Mouse (Mus musculus): ENCODE measurements around the gene Tekt3. TPM values are rescaled to one million over a fixed set of nuclear protein-coding genes. Genes with fewer than 3 reads are reported as not detected.

Gene Tekt3
- polyA plus RNA-seq, 1 experiment = 0.05 TPM

GRCm38 (mm10) chr11:63134742-63135482 lies 73.5 kb downstream of the Tekt3 start:
- WGBS = 71% methylated on average over 15 of the region's 15 CpGs

DNA sequence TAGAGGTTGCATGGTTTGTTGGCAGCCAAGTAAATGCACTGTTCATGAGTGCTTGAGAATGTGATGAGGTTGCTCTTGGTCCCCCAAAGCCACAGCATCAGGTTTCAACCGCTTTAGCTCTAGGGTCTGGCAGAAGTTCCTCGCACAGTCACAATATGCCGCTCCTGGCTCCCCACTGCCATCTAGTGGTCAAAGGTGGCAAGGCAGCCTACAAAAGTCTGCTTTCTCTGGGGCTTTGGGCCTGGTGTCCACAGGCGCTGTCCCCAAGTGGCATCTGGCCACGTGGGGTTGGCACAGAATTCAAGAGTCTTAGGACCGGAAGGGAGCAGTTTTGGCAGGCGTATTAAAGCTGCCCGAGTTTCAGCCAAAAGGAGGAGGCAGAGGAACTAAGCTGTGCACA lies 74.2 kb downstream of the Tekt3 start:
- TF ChIP-seq CTCF (IDR thresholded peaks at IDR 0.05; ENCODE audit: borderline replicate concordance, control insufficient read depth, extremely low read depth, insufficient read depth, low read length, poor library complexity) = peak; percentile 98
- no peak for TF ChIP-seq POLR2A (IDR thresholded peaks at IDR 0.05; ENCODE audit: control insufficient read depth, extremely low read depth, insufficient read depth, low read length, poor library complexity)
- WGBS = 7% methylated on average over 8 of the region's 8 CpGs
- H3K27me3 ChIP-seq (ENCODE audit: control insufficient read depth, insufficient read depth, low read length) = peaks cover 2% of the 10 kb centered on the region; the same call in 1 of the 2 replicates
- H3K36me3 ChIP-seq (ENCODE audit: control insufficient read depth, insufficient read depth, low read length) = no peaks in the 10 kb centered on the region
- peak; percentile 75 for DNase-seq
- H3K4me3 ChIP-seq (ENCODE audit: control insufficient read depth, insufficient read depth, low read length) = no peak overlapping the region
- no peak overlapping the region for H3K27ac ChIP-seq (ENCODE audit: control insufficient read depth, insufficient read depth, low read length)
- H3K4me1 ChIP-seq (replicated peaks; ENCODE audit: control insufficient read depth, insufficient read depth, low read length) = no peaks in the 10 kb centered on the region

More at GRCm38 (mm10) chr11:63134742-63135482, 73.5 kb downstream of the Tekt3 start:
- Histone ChIP-seq H3K27me3 (ENCODE audit: control insufficient read depth, insufficient read depth, low read length) (peaks cover 2% of the 10 kb centered on the region; the same call in 1 of the 2 replicates), H3K36me3 (ENCODE audit: control insufficient read depth, insufficient read depth, low read length) (no peaks in the 10 kb centered on the region), H3K4me3 (ENCODE audit: control insufficient read depth, insufficient read depth, low read length) (no peak overlapping the region), H3K4me1 (replicated peaks; ENCODE audit: control insufficient read depth, insufficient read depth, low read length) (no peaks in the 10 kb centered on the region), H3K27ac (ENCODE audit: control insufficient read depth, insufficient read depth, low read length) (no peak overlapping the region)
- no peak for DNase-seq
- no peak for TF ChIP-seq CTCF (IDR thresholded peaks at IDR 0.05; ENCODE audit: borderline replicate concordance, control insufficient read depth, extremely low read depth, insufficient read depth, low read length, poor library complexity)
- no peak for TF ChIP-seq POLR2A (IDR thresholded peaks at IDR 0.05; ENCODE audit: control insufficient read depth, extremely low read depth, insufficient read depth, low read length, poor library complexity)

DNA sequence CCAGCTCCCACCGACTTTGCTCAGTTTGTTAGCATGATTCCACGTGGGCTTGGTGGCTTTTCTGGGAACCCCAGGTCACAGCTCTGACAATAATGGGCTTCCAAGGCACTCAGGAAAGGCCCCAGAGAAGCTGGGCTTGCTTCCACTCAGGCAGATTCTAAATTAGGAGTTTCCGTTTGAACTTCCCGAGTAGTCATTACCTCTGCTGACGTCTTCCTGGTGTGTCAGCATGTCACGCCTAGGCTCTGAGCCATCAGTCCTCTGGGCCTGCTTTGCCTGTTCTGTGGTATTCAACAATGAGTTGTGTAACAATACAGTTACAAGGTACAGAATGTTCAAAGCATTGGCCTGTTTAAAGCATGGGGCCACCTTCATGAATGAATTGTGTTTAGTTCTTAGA lies 74.8 kb downstream of the Tekt3 start:
- WGBS = 73% methylated on average over 6 of the region's 6 CpGs
- no peaks in the 10 kb centered on the region for H3K36me3 ChIP-seq (ENCODE audit: control insufficient read depth, insufficient read depth, low read length)
- DNase-seq = no peak
- H3K27ac ChIP-seq (ENCODE audit: control insufficient read depth, insufficient read depth, low read length) = no peak overlapping the region
- peaks cover 2% of the 10 kb centered on the region; the same call in 1 of the 2 replicates for H3K27me3 ChIP-seq (ENCODE audit: control insufficient read depth, insufficient read depth, low read length)
- no peaks in the 10 kb centered on the region for H3K4me1 ChIP-seq (replicated peaks; ENCODE audit: control insufficient read depth, insufficient read depth, low read length)
- TF ChIP-seq POLR2A (IDR thresholded peaks at IDR 0.05; ENCODE audit: control insufficient read depth, extremely low read depth, insufficient read depth, low read length, poor library complexity) (no peak), CTCF (IDR thresholded peaks at IDR 0.05; ENCODE audit: borderline replicate concordance, control insufficient read depth, extremely low read depth, insufficient read depth, low read length, poor library complexity) (no peak)
- H3K4me3 ChIP-seq (ENCODE audit: control insufficient read depth, insufficient read depth, low read length) = no peak overlapping the region

DNA sequence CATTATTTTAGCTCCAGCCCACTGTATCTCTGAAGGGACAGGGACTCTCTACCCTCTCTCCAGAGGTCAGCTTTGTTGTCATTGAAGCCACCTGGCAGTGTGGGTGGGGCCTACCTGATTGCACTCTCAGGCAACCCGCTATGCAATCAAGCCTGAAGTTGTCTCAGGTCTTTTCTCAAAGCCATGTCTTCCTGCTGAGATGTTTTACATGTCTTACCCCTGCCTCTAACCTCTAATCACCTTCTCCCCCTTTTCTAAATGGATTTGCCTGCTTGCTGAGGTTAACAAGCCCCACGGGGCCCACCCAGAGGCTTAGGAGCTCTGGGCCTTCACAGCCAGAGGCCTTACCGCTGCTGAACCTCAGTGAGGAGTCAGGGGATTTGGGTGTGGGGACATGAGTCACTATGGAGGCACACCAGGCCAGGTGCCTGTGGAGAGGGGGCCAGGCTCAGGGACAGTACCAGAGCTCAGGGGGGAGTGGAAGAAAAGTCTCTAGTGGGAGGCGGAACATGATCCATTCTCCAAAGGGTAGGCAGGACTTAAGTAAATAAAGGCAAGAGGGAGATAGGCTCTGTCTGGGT lies 75.5 kb downstream of the Tekt3 start:
- H3K36me3 ChIP-seq (ENCODE audit: control insufficient read depth, insufficient read depth, low read length) = no peaks in the 10 kb centered on the region

GRCm38 (mm10) chr11:63138739-63139138 lies 77.3 kb downstream of the Tekt3 start:
- Histone ChIP-seq H3K27ac (ENCODE audit: control insufficient read depth, insufficient read depth, low read length) (no peak overlapping the region), H3K27me3 (ENCODE audit: control insufficient read depth, insufficient read depth, low read length) (no peaks in the 10 kb centered on the region), H3K36me3 (ENCODE audit: control insufficient read depth, insufficient read depth, low read length) (no peaks in the 10 kb centered on the region), H3K4me3 (ENCODE audit: control insufficient read depth, insufficient read depth, low read length) (no peak overlapping the region), H3K4me1 (replicated peaks; ENCODE audit: control insufficient read depth, insufficient read depth, low read length) (no peaks in the 10 kb centered on the region)
- no peak for TF ChIP-seq CTCF (IDR thresholded peaks at IDR 0.05; ENCODE audit: borderline replicate concordance, control insufficient read depth, extremely low read depth, insufficient read depth, low read length, poor library complexity)
- no peak for TF ChIP-seq POLR2A (IDR thresholded peaks at IDR 0.05; ENCODE audit: control insufficient read depth, extremely low read depth, insufficient read depth, low read length, poor library complexity)
- DNase-seq = no peak
- WGBS = 44% methylated on average over 3 of the region's 3 CpGs

More for the DNA sequence above, 75.5 kb downstream of the Tekt3 start:
- H3K4me3 ChIP-seq (ENCODE audit: control insufficient read depth, insufficient read depth, low read length) = no peak overlapping the region
- no peak for TF ChIP-seq CTCF (IDR thresholded peaks at IDR 0.05; ENCODE audit: borderline replicate concordance, control insufficient read depth, extremely low read depth, insufficient read depth, low read length, poor library complexity)
- no peak overlapping the region for H3K27ac ChIP-seq (ENCODE audit: control insufficient read depth, insufficient read depth, low read length)
- H3K27me3 ChIP-seq (ENCODE audit: control insufficient read depth, insufficient read depth, low read length) = no peaks in the 10 kb centered on the region
- DNase-seq = no peak
- 93% methylated on average over 4 of the region's 4 CpGs for WGBS
- no peaks in the 10 kb centered on the region for H3K4me1 ChIP-seq (replicated peaks; ENCODE audit: control insufficient read depth, insufficient read depth, low read length)

DNA sequence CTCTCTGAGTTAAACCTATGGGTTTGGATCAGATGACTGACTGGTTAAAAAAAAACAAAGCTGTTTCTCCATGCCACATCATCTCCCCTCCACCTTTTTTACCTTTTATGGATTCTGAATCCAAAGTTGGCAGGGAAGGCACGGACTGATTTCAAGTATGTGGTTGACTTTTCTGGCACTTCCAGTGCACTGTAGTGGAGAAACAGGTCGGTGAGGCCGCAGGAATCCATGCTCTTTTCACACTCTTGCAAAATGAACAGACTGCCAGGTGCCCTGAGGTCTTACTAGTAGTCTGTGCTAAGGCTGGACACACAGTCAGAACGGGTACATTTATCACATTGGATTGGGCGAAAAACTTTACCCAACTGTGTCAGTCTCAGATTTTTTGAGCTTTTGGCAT lies 80.9 kb downstream of the Tekt3 start:
- Histone ChIP-seq H3K4me1 (replicated peaks; ENCODE audit: control insufficient read depth, insufficient read depth, low read length) (no peaks in the 10 kb centered on the region), H3K4me3 (ENCODE audit: control insufficient read depth, insufficient read depth, low read length) (no peak overlapping the region), H3K27ac (ENCODE audit: control insufficient read depth, insufficient read depth, low read length) (no peak overlapping the region), H3K36me3 (ENCODE audit: control insufficient read depth, insufficient read depth, low read length) (no peaks in the 10 kb centered on the region), H3K27me3 (ENCODE audit: control insufficient read depth, insufficient read depth, low read length) (no peaks in the 10 kb centered on the region)
- WGBS = 91% methylated on average over 5 of the region's 5 CpGs
- DNase-seq = no peak
- TF ChIP-seq POLR2A (IDR thresholded peaks at IDR 0.05; ENCODE audit: control insufficient read depth, extremely low read depth, insufficient read depth, low read length, poor library complexity) (no peak), CTCF (IDR thresholded peaks at IDR 0.05; ENCODE audit: borderline replicate concordance, control insufficient read depth, extremely low read depth, insufficient read depth, low read length, poor library complexity) (no peak)

Data from thymus, adult 2 months (tissue).